Mouse (Mus musculus): ENCODE measurements at regions not wholly inside any gene's neighbourhood (a gene's known extent, or its start where the extent isn't known, plus 50 kb on each side); places are given as distances from the start of the nearest gene placed in this dataset.

- H3K4me3 ChIP-seq (ENCODE audit: low read depth, low read length): no peak overlapping the region
- no peaks in the 10 kb centered on the region for H3K4me1 ChIP-seq (ENCODE audit: control insufficient read depth, insufficient read depth, low read length)
- H3K4me2 ChIP-seq (ENCODE audit: low read depth): no peak overlapping the region
- no peaks in the 10 kb centered on the region for H3K36me3 ChIP-seq (ENCODE audit: control insufficient read depth, insufficient read depth, low read length)
- 21% methylated on average over 5 of the region's 5 CpGs for WGBS
- no peak for DNase-seq (ENCODE audit: low spot score)
- H3K9me3 ChIP-seq (ENCODE audit: control insufficient read depth, low read length): no peaks in the 10 kb centered on the region
- H3K27ac ChIP-seq (ENCODE audit: low read depth, low read length): no peak overlapping the region
- H3K9ac ChIP-seq (ENCODE audit: low read length): no peak overlapping the region
- ATAC-seq (ENCODE audit: insufficient read depth, low FRiP score, low TSS enrichment): no peak
- no peaks in the 10 kb centered on the region for H3K27me3 ChIP-seq (ENCODE audit: control insufficient read depth, insufficient read depth, low read length)
Observed at GRCm38 (mm10) chr12:54577235-54577634, 79.1 kb downstream of the Sptssa start.

GRCm38 (mm10) chr12:54576821-54577220 is 79.6 kb downstream of the Sptssa start:
- Histone ChIP-seq H3K4me3 (ENCODE audit: low read depth, low read length) (no peak overlapping the region), H3K4me1 (ENCODE audit: control insufficient read depth, insufficient read depth, low read length) (no peaks in the 10 kb centered on the region), H3K9ac (ENCODE audit: low read length) (no peak overlapping the region), H3K27ac (ENCODE audit: low read depth, low read length) (no peak overlapping the region), H3K36me3 (ENCODE audit: control insufficient read depth, insufficient read depth, low read length) (no peaks in the 10 kb centered on the region), H3K4me2 (ENCODE audit: low read depth) (no peak overlapping the region), H3K27me3 (ENCODE audit: control insufficient read depth, insufficient read depth, low read length) (no peaks in the 10 kb centered on the region), H3K9me3 (ENCODE audit: control insufficient read depth, low read length) (no peaks in the 10 kb centered on the region)
- ATAC-seq (ENCODE audit: insufficient read depth, low FRiP score, low TSS enrichment): no peak
- WGBS: 76% methylated on average over 3 of the region's 3 CpGs
- no peak for DNase-seq (ENCODE audit: low spot score)

- WGBS: 94% methylated on average over 8 of the region's 8 CpGs
- no peaks in the 10 kb centered on the region for H3K27me3 ChIP-seq (ENCODE audit: control insufficient read depth, insufficient read depth, low read length)
- no peaks in the 10 kb centered on the region for H3K36me3 ChIP-seq (ENCODE audit: control insufficient read depth, insufficient read depth, low read length)
- no peak overlapping the region for H3K4me3 ChIP-seq (ENCODE audit: low read depth, low read length)
- H3K9me3 ChIP-seq (ENCODE audit: control insufficient read depth, low read length): no peaks in the 10 kb centered on the region
- no peak overlapping the region for H3K9ac ChIP-seq (ENCODE audit: low read length)
- H3K4me1 ChIP-seq (ENCODE audit: control insufficient read depth, insufficient read depth, low read length): no peaks in the 10 kb centered on the region
- H3K27ac ChIP-seq (ENCODE audit: low read depth, low read length): no peak overlapping the region
- no peak overlapping the region for H3K4me2 ChIP-seq (ENCODE audit: low read depth)
- no peak for DNase-seq (ENCODE audit: low spot score)
- no peak for ATAC-seq (ENCODE audit: insufficient read depth, low FRiP score, low TSS enrichment)
Observed at GRCm38 (mm10) chr12:54572866-54573265, 83.5 kb downstream of the Sptssa start.

- no peak for DNase-seq (ENCODE audit: low spot score)
- Histone ChIP-seq H3K4me2 (ENCODE audit: low read depth) (no peak overlapping the region), H3K9ac (ENCODE audit: low read length) (no peak overlapping the region), H3K9me3 (ENCODE audit: control insufficient read depth, low read length) (no peaks in the 10 kb centered on the region), H3K27me3 (ENCODE audit: control insufficient read depth, insufficient read depth, low read length) (no peaks in the 10 kb centered on the region), H3K27ac (ENCODE audit: low read depth, low read length) (no peak overlapping the region), H3K36me3 (ENCODE audit: control insufficient read depth, insufficient read depth, low read length) (no peaks in the 10 kb centered on the region), H3K4me1 (ENCODE audit: control insufficient read depth, insufficient read depth, low read length) (no peaks in the 10 kb centered on the region), H3K4me3 (ENCODE audit: low read depth, low read length) (no peak overlapping the region)
- ATAC-seq (ENCODE audit: insufficient read depth, low FRiP score, low TSS enrichment): no peak
- 88% methylated on average over 6 of the region's 6 CpGs for WGBS
Observed at GRCm38 (mm10) chr12:54568078-54568931, 88.1 kb downstream of the Sptssa start.

GRCm38 (mm10) chr12:54567426-54567790 is 89.0 kb downstream of the Sptssa start:
- Histone ChIP-seq H3K27me3 (ENCODE audit: control insufficient read depth, insufficient read depth, low read length) (no peaks in the 10 kb centered on the region), H3K27ac (ENCODE audit: low read depth, low read length) (no peak overlapping the region), H3K4me2 (ENCODE audit: low read depth) (no peak overlapping the region), H3K9me3 (ENCODE audit: control insufficient read depth, low read length) (no peaks in the 10 kb centered on the region), H3K4me3 (ENCODE audit: low read depth, low read length) (no peak overlapping the region), H3K36me3 (ENCODE audit: control insufficient read depth, insufficient read depth, low read length) (no peaks in the 10 kb centered on the region), H3K9ac (ENCODE audit: low read length) (no peak overlapping the region), H3K4me1 (ENCODE audit: control insufficient read depth, insufficient read depth, low read length) (no peaks in the 10 kb centered on the region)
- 93% methylated on average over 3 of the region's 3 CpGs for WGBS
- DNase-seq (ENCODE audit: low spot score) (no peak), ATAC-seq (ENCODE audit: insufficient read depth, low FRiP score, low TSS enrichment) (no peak)

- Histone ChIP-seq H3K36me3 (ENCODE audit: control insufficient read depth, insufficient read depth, low read length) (no peaks in the 10 kb centered on the region), H3K27ac (ENCODE audit: low read depth, low read length) (no peak overlapping the region), H3K9me3 (ENCODE audit: control insufficient read depth, low read length) (no peaks in the 10 kb centered on the region), H3K9ac (ENCODE audit: low read length) (no peak overlapping the region), H3K4me3 (ENCODE audit: low read depth, low read length) (no peak overlapping the region), H3K4me1 (ENCODE audit: control insufficient read depth, insufficient read depth, low read length) (no peaks in the 10 kb centered on the region), H3K4me2 (ENCODE audit: low read depth) (no peak overlapping the region), H3K27me3 (ENCODE audit: control insufficient read depth, insufficient read depth, low read length) (no peaks in the 10 kb centered on the region)
- 94% methylated on average over 23 of the region's 23 CpGs for WGBS
- DNase-seq (ENCODE audit: low spot score) (no peak), ATAC-seq (ENCODE audit: insufficient read depth, low FRiP score, low TSS enrichment) (no peak)
Observed at GRCm38 (mm10) chr12:54566532-54567425, 89.6 kb downstream of the Sptssa start.

GRCm38 (mm10) chr12:54561981-54562380 is 94.4 kb downstream of the Sptssa start:
- no peaks in the 10 kb centered on the region for H3K9me3 ChIP-seq (ENCODE audit: control insufficient read depth, low read length)
- 92% methylated on average over 4 of the region's 4 CpGs for WGBS
- no peak for DNase-seq (ENCODE audit: low spot score)

GRCm38 (mm10) chr12:54558106-54558505 is 98.3 kb downstream of the Sptssa start:
- H3K9me3 ChIP-seq (ENCODE audit: control insufficient read depth, low read length): no peaks in the 10 kb centered on the region
- no peak overlapping the region for H3K4me3 ChIP-seq (ENCODE audit: low read depth, low read length)
- H3K36me3 ChIP-seq (ENCODE audit: control insufficient read depth, insufficient read depth, low read length): no peaks in the 10 kb centered on the region
- DNase-seq (ENCODE audit: low spot score) (peak; percentile 38), ATAC-seq (ENCODE audit: insufficient read depth, low FRiP score, low TSS enrichment) (0 out of 2 replicates have a peak, but pooled peaks have one; percentile 20)
- no peak overlapping the region for H3K9ac ChIP-seq (ENCODE audit: low read length)
- H3K27ac ChIP-seq (ENCODE audit: low read depth, low read length): no peak overlapping the region
- no peak overlapping the region for H3K4me2 ChIP-seq (ENCODE audit: low read depth)
- 33% methylated on average over 2 of the region's 2 CpGs for WGBS
- no peaks in the 10 kb centered on the region for H3K27me3 ChIP-seq (ENCODE audit: control insufficient read depth, insufficient read depth, low read length)
- H3K4me1 ChIP-seq (ENCODE audit: control insufficient read depth, insufficient read depth, low read length): no peaks in the 10 kb centered on the region

More at GRCm38 (mm10) chr12:54561981-54562380, 94.4 kb downstream of the Sptssa start:
- ATAC-seq (ENCODE audit: insufficient read depth, low FRiP score, low TSS enrichment): no peak
- H3K27me3 ChIP-seq (ENCODE audit: control insufficient read depth, insufficient read depth, low read length): no peaks in the 10 kb centered on the region
- no peak overlapping the region for H3K4me3 ChIP-seq (ENCODE audit: low read depth, low read length)
- H3K4me1 ChIP-seq (ENCODE audit: control insufficient read depth, insufficient read depth, low read length): no peaks in the 10 kb centered on the region
- H3K27ac ChIP-seq (ENCODE audit: low read depth, low read length): no peak overlapping the region
- no peak overlapping the region for H3K9ac ChIP-seq (ENCODE audit: low read length)
- no peaks in the 10 kb centered on the region for H3K36me3 ChIP-seq (ENCODE audit: control insufficient read depth, insufficient read depth, low read length)
- no peak overlapping the region for H3K4me2 ChIP-seq (ENCODE audit: low read depth)
